Mouse (Mus musculus): ENCODE results near the gene Hist1h2bl. TPM values are rescaled to one million over a fixed set of nuclear protein-coding genes. Genes with fewer than 3 reads are reported as not detected.
"Not testable (repeated sequence)": the region's sequence is repeated elsewhere in the genome, so short reads cannot be mapped to it uniquely, and the experiment has no call there.

The Hist1h2bl gene
- 2.2 TPM in 1 of 2 replicates, not detected in the other for polyA plus RNA-seq (2016; fragmentation: Nextera tagmentation; extraction: Ambion mirVana)

- not testable (repeated sequence) for H3K27me3 ChIP-seq (ENCODE audit: insufficient read depth, poor library complexity, severe bottlenecking); H3K36me3 ChIP-seq; H3K9me3 ChIP-seq
- Histone ChIP-seq H3K4me3 (peak within 1 kb of the TSS; percentile 59), H3K4me1 (replicated peaks) (peaks cover 46% of the 10 kb centered on the region), H3K27ac (peak within 1 kb of the TSS; percentile 95)
- DNase-seq (ENCODE audit: low spot score), result peak; percentile 80
- WGBS, result under 1% methylated on average over 39 of the region's 50 CpGs
Measured at GRCm38 (mm10) chr13:21715864-21716539, at the start of gene Hist1h2bl, which contains the start of gene Hist1h2ai. Gene Hist1h2bl, minus strand, starts transcription at chr13:21716143. Gene Hist1h2ai, plus strand, starts transcription at chr13:21716422.

- peak overlapping the region; percentile 55; the same call in 1 of the 2 replicates for H3K4me3 ChIP-seq
- no peak for DNase-seq (ENCODE audit: low spot score)
- H3K27me3 ChIP-seq (ENCODE audit: insufficient read depth, poor library complexity, severe bottlenecking), result no peaks in the 10 kb centered on the region
- H3K36me3 ChIP-seq, result no peaks in the 10 kb centered on the region
- H3K27ac ChIP-seq, result peak overlapping the region; percentile 89
- H3K9me3 ChIP-seq, result no peaks in the 10 kb centered on the region
- WGBS, result 79% methylated on average over 1 of the region's 1 CpGs
- H3K4me1 ChIP-seq (replicated peaks), result peaks cover 41% of the 10 kb centered on the region
Measured at GRCm38 (mm10) chr13:21755707-21756106, 39.8 kb upstream of the Hist1h2bl start.

GRCm38 (mm10) chr13:21754294-21755001 is 38.5 kb upstream of the Hist1h2bl start:
- WGBS, result 1% methylated on average over 26 of the region's 26 CpGs
- Histone ChIP-seq H3K4me1 (replicated peaks) (peaks cover 44% of the 10 kb centered on the region), H3K27ac (peak overlapping the region; percentile 89), H3K4me3 (peak overlapping the region; percentile 55)
- peak; percentile 51 for DNase-seq (ENCODE audit: low spot score)
- H3K36me3 ChIP-seq; H3K9me3 ChIP-seq; H3K27me3 ChIP-seq (ENCODE audit: insufficient read depth, poor library complexity, severe bottlenecking): not testable (repeated sequence)

GRCm38 (mm10) chr13:21753524-21754285 is 37.8 kb upstream of the Hist1h2bl start, which contains the start of the genes Hist1h2ak and Hist1h2bn:
Gene Hist1h2ak, minus strand, starts transcription at chr13:21753827.
Gene Hist1h2bn, plus strand, starts transcription at chr13:21754123.
- not testable (repeated sequence) for H3K36me3 ChIP-seq; H3K27me3 ChIP-seq (ENCODE audit: insufficient read depth, poor library complexity, severe bottlenecking); H3K9me3 ChIP-seq
- Histone ChIP-seq H3K4me3 (peak within 1 kb of the TSS; percentile 55), H3K4me1 (replicated peaks) (peaks cover 51% of the 10 kb centered on the region), H3K27ac (peak within 1 kb of the TSS; percentile 95)
- DNase-seq (ENCODE audit: low spot score), result peak; percentile 77
- WGBS, result under 1% methylated on average over 50 of the region's 50 CpGs

- peak overlapping the region; percentile 95 for H3K27ac ChIP-seq
- no peaks in the 10 kb centered on the region for H3K36me3 ChIP-seq
- H3K9me3 ChIP-seq, result no peaks in the 10 kb centered on the region
- 3% methylated on average over 10 of the region's 10 CpGs for WGBS
- no peaks in the 10 kb centered on the region for H3K27me3 ChIP-seq (ENCODE audit: insufficient read depth, poor library complexity, severe bottlenecking)
- H3K4me3 ChIP-seq, result peak overlapping the region; percentile 54
- peaks cover 57% of the 10 kb centered on the region for H3K4me1 ChIP-seq (replicated peaks)
- peak; percentile 18 for DNase-seq (ENCODE audit: low spot score)
Measured at GRCm38 (mm10) chr13:21753051-21753523, 37.1 kb upstream of the Hist1h2bl start.

- Histone ChIP-seq H3K4me3 (peak overlapping the region; percentile 54), H3K9me3 (no peaks in the 10 kb centered on the region), H3K4me1 (replicated peaks) (peaks cover 60% of the 10 kb centered on the region), H3K27me3 (ENCODE audit: insufficient read depth, poor library complexity, severe bottlenecking) (no peaks in the 10 kb centered on the region), H3K27ac (peak overlapping the region; percentile 95), H3K36me3 (no peaks in the 10 kb centered on the region)
- DNase-seq (ENCODE audit: low spot score), result peak; percentile 28
- WGBS, result 50% methylated on average over 3 of the region's 3 CpGs
Measured at GRCm38 (mm10) chr13:21752356-21752755, 36.4 kb upstream of the Hist1h2bl start.

- Histone ChIP-seq H3K27me3 (ENCODE audit: insufficient read depth, poor library complexity, severe bottlenecking) (no peaks in the 10 kb centered on the region), H3K36me3 (no peaks in the 10 kb centered on the region), H3K9me3 (no peaks in the 10 kb centered on the region), H3K4me1 (replicated peaks) (peaks cover 62% of the 10 kb centered on the region), H3K27ac (peak overlapping the region; percentile 95), H3K4me3 (peak overlapping the region; percentile 54)
- WGBS, result 74% methylated on average over 3 of the region's 3 CpGs
- DNase-seq (ENCODE audit: low spot score), result no peak
Measured at GRCm38 (mm10) chr13:21751827-21752226, 35.9 kb upstream of the Hist1h2bl start.

- H3K4me1 ChIP-seq (replicated peaks), result peaks cover 62% of the 10 kb centered on the region
- no peaks in the 10 kb centered on the region for H3K9me3 ChIP-seq
- H3K27ac ChIP-seq, result peak overlapping the region; percentile 95
- no peaks in the 10 kb centered on the region for H3K27me3 ChIP-seq (ENCODE audit: insufficient read depth, poor library complexity, severe bottlenecking)
- no peaks in the 10 kb centered on the region for H3K36me3 ChIP-seq
- 0 out of 2 replicates have a peak overlapping the region, but pooled peaks have one; percentile 54 for H3K4me3 ChIP-seq
- DNase-seq (ENCODE audit: low spot score), result no peak
Measured at GRCm38 (mm10) chr13:21751417-21751816, 35.5 kb upstream of the Hist1h2bl start.

GRCm38 (mm10) chr13:21750159-21751017 is 34.4 kb upstream of the Hist1h2bl start, which contains the start of gene Hist1h4k:
Gene Hist1h4k, minus strand, starts transcription at chr13:21750505.
- WGBS, result under 1% methylated on average over 52 of the region's 56 CpGs
- Histone ChIP-seq H3K4me3 (peak within 1 kb of the TSS; percentile 65), H3K27ac (peak within 1 kb of the TSS; percentile 95), H3K4me1 (replicated peaks) (peaks cover 57% of the 10 kb centered on the region)
- not testable (repeated sequence) for H3K9me3 ChIP-seq; H3K36me3 ChIP-seq; H3K27me3 ChIP-seq (ENCODE audit: insufficient read depth, poor library complexity, severe bottlenecking)
- DNase-seq (ENCODE audit: low spot score), result peak; percentile 94

- H3K36me3 ChIP-seq, result no peaks in the 10 kb centered on the region
- H3K27me3 ChIP-seq (ENCODE audit: insufficient read depth, poor library complexity, severe bottlenecking), result no peaks in the 10 kb centered on the region
- no peaks in the 10 kb centered on the region for H3K9me3 ChIP-seq
- peak; percentile 58 for DNase-seq (ENCODE audit: low spot score)
- peak overlapping the region; percentile 95 for H3K27ac ChIP-seq
- 5% methylated on average over 5 of the region's 5 CpGs for WGBS
- peak overlapping the region; percentile 65 for H3K4me3 ChIP-seq
- peaks cover 49% of the 10 kb centered on the region for H3K4me1 ChIP-seq (replicated peaks)
Measured at GRCm38 (mm10) chr13:21749387-21750158, 33.6 kb upstream of the Hist1h2bl start.

GRCm38 (mm10) chr13:21745006-21745405 is 29.1 kb upstream of the Hist1h2bl start:
- DNase-seq (ENCODE audit: low spot score), result no peak
- H3K9me3 ChIP-seq, result no peaks in the 10 kb centered on the region
- no peak overlapping the region for H3K4me3 ChIP-seq
- H3K4me1 ChIP-seq (replicated peaks), result peaks cover 20% of the 10 kb centered on the region
- 98% methylated on average over 1 of the region's 1 CpGs for WGBS
- no peak overlapping the region for H3K27ac ChIP-seq
- H3K36me3 ChIP-seq, result no peaks in the 10 kb centered on the region
- no peaks in the 10 kb centered on the region for H3K27me3 ChIP-seq (ENCODE audit: insufficient read depth, poor library complexity, severe bottlenecking)
